ENCODE assay signal across 14 mouse cellular contexts in genomic region chr6:144477287-144478064, GRCm38 (mm10).
DNase-seq lines count a peak whose midpoint lies in the region; ATAC-seq and TF ChIP-seq lines count a peak whose summit lies in the region.
"Had no signal": no experiment of that assay in that cellular context is flagged by ENCODE, and none has a peak within 500 bp of the region (broad histone marks: within the 10 kb centered on the region; RNA-seq: fewer than 3 reads in every experiment).

No protein-coding gene starts in this region.

- H3K27me3 ChIP-seq in forebrain, embryonic 14.5 days (replicated peaks; ENCODE audit: control insufficient read depth, insufficient read depth, low read length) = no peaks in the 10 kb centered on the region
- peaks cover 21% of the 10 kb centered on the region for H3K27me3 ChIP-seq in forebrain, embryonic 10.5 days (ENCODE audit: poor library complexity, severe bottlenecking)
- no peaks in the 10 kb centered on the region for H3K27me3 ChIP-seq in hindbrain, postnatal 0 days (ENCODE audit: insufficient read depth, low read length)
- H3K27me3 ChIP-seq: liver, embryonic 12.5 days had no signal

- H3K27ac ChIP-seq in forebrain, embryonic 14.5 days (ENCODE audit: low read depth, low read length) = peak overlapping the region; percentile 64
- no peak overlapping the region for H3K27ac ChIP-seq in forebrain, embryonic 10.5 days
- no peak overlapping the region for H3K27ac ChIP-seq in hindbrain, postnatal 0 days
- H3K27ac ChIP-seq: liver, embryonic 12.5 days had no signal

- H3K36me3 ChIP-seq in forebrain, embryonic 14.5 days (ENCODE audit: control insufficient read depth, insufficient read depth, low read length) = no peaks in the 10 kb centered on the region
- H3K36me3 ChIP-seq in forebrain, embryonic 10.5 days (replicated peaks) = no peaks in the 10 kb centered on the region
- H3K36me3 ChIP-seq in hindbrain, postnatal 0 days (ENCODE audit: insufficient read depth, low read length) = no peaks in the 10 kb centered on the region
- H3K36me3 ChIP-seq: liver, embryonic 12.5 days had no signal

- peak; percentile 54 for DNase-seq in forebrain, embryonic 14.5 days (ENCODE audit: low spot score)
- DNase-seq in forebrain, embryonic 10.5 days (ENCODE audit: extremely low spot score, low spot score) = no peak
- peak; percentile 18 for DNase-seq in left cerebral cortex, postnatal 4 days
- no peak for DNase-seq in left cerebral cortex, adult 9 months (ENCODE audit: low spot score in 2 of 2)
- DNase-seq in MN1 (ENCODE audit: low spot score) = peak; percentile 6
- DNase-seq in hindbrain, postnatal 0 days (ENCODE audit: low spot score) = peak; percentile 17
- no peak for DNase-seq in embryo, embryonic 9.5 days (ENCODE audit: extremely low spot score)
- DNase-seq in adrenal gland, postnatal 14 days = no peak
- DNase-seq: adrenal gland, adult 8-10 months; cerebellum, adult 11 months; kidney, postnatal 25 days; spleen, adult 18-20 months; thymus, adult 2 months had no signal

- 50% methylated on average over 16 of the region's 16 CpGs for WGBS in forebrain, embryonic 14.5 days
- WGBS in forebrain, embryonic 10.5 days = 76% methylated on average over 16 of the region's 16 CpGs
- WGBS in hindbrain, postnatal 0 days = 46% methylated on average over 16 of the region's 16 CpGs

- H3K9me3 ChIP-seq in forebrain, embryonic 14.5 days (replicated peaks; ENCODE audit: control insufficient read depth, low read length) = no peaks in the 10 kb centered on the region
- H3K9me3 ChIP-seq in forebrain, embryonic 10.5 days = peaks cover 6% of the 10 kb centered on the region
- H3K9me3 ChIP-seq in hindbrain, postnatal 0 days (ENCODE audit: low read length) = no peaks in the 10 kb centered on the region
- H3K9me3 ChIP-seq: liver, embryonic 12.5 days had no signal

- peaks cover 33% of the 10 kb centered on the region for H3K4me1 ChIP-seq in forebrain, embryonic 14.5 days (ENCODE audit: control insufficient read depth, insufficient read depth, low read length)
- peaks cover 47% of the 10 kb centered on the region for H3K4me1 ChIP-seq in forebrain, embryonic 10.5 days
- H3K4me1 ChIP-seq in hindbrain, postnatal 0 days (ENCODE audit: insufficient read depth, low read length) = no peaks in the 10 kb centered on the region
- H3K4me1 ChIP-seq: liver, embryonic 12.5 days had no signal

- no peak overlapping the region for H3K4me2 ChIP-seq in forebrain, embryonic 14.5 days (ENCODE audit: low read length)
- H3K4me2 ChIP-seq in hindbrain, postnatal 0 days (ENCODE audit: low read depth, low read length) = no peak overlapping the region
- H3K4me2 ChIP-seq: liver, embryonic 12.5 days had no signal

- intact Hi-C loops in left cerebral cortex, postnatal 4 days (cut with DNase I) = no loop called here

- H3K4me3 ChIP-seq in forebrain, embryonic 14.5 days (ENCODE audit: low read depth, low read length) = no peak overlapping the region
- H3K4me3 ChIP-seq in forebrain, embryonic 10.5 days = no peak overlapping the region
- H3K4me3 ChIP-seq in hindbrain, postnatal 0 days (ENCODE audit: low read length) = no peak overlapping the region
- H3K4me3 ChIP-seq: liver, embryonic 12.5 days had no signal

- peak; percentile 21; the same call in 1 of the 2 replicates for TF ChIP-seq CTCF in hindbrain, postnatal 0 days (IDR thresholded peaks at IDR 0.05; ENCODE audit: low read depth)

- ATAC-seq in forebrain, embryonic 14.5 days = no peak
- no peak for ATAC-seq in hindbrain, postnatal 0 days
- ATAC-seq: liver, embryonic 12.5 days had no signal

- peak overlapping the region; percentile 36; the same call in 1 of the 2 replicates for H3K9ac ChIP-seq in forebrain, embryonic 14.5 days (ENCODE audit: low read length)
- no peak overlapping the region for H3K9ac ChIP-seq in hindbrain, postnatal 0 days (replicated peaks; ENCODE audit: low read length)
- H3K9ac ChIP-seq: liver, embryonic 12.5 days had no signal

Comparison
In these comparisons a context has a peak if more than half of its experiments do, and no peak if none do; other contexts are left out.
1. DNase-seq: peak in forebrain, embryonic 14.5 days (single experiment), left cerebral cortex, postnatal 4 days (single experiment), MN1 (single experiment) and hindbrain, postnatal 0 days (single experiment); none in forebrain, embryonic 10.5 days (single experiment), left cerebral cortex, adult 9 months (0 of 2), embryo, embryonic 9.5 days (single experiment) and adrenal gland, postnatal 14 days (single experiment).